Mouse (Mus musculus): ENCODE measurements around the gene Taf1b. TPM values are rescaled to one million over a fixed set of nuclear protein-coding genes. Genes with fewer than 3 reads are reported as not detected.
"Not testable (repeated sequence)": the region's sequence is repeated elsewhere in the genome, so short reads cannot be mapped to it uniquely, and the experiment has no call there.

The Taf1b gene
- polyA plus RNA-seq, 1 experiment from 2014 or later = 39.4 TPM

GRCm38 (mm10) chr12:24492507-24492906 is 5.7 kb upstream of the Taf1b start:
- not testable (repeated sequence) for H3K9me3 ChIP-seq (ENCODE audit: control insufficient read depth, low read length); H3K27ac ChIP-seq; H3K4me1 ChIP-seq (replicated peaks; ENCODE audit: control insufficient read depth, insufficient read depth, low read length); H3K27me3 ChIP-seq (ENCODE audit: control insufficient read depth, insufficient read depth, low read length); H3K4me2 ChIP-seq (replicated peaks); H3K36me3 ChIP-seq (replicated peaks; ENCODE audit: control insufficient read depth, insufficient read depth); H3K9ac ChIP-seq; H3K4me3 ChIP-seq (replicated peaks; ENCODE audit: low read length); DNase-seq (ENCODE audit: low spot score); ATAC-seq (ENCODE audit: low FRiP score)
- whole genome bisulfite sequencing = 83% methylated on average over 3 of the region's 3 CpGs

DNA sequence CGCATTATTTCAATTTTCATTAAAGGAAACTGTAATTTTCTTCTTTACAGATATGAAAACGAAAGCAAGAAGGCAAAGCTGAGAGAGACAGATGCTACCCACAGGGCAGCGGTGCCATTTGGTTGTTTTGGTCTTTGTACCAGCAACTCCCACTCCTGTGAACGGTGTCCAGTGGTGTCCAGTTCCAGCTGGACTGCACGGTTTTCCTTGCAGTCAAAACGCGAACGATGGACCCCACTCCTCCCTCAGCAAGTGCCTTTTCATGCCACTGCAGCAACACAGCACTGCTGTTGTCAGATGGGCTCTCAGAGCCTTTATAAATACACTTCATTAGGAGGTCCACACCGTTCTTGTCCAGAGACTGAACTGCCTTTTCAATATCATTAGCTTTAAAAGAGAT is 5.1 kb upstream of the Taf1b start:
- H3K9me3 ChIP-seq (ENCODE audit: control insufficient read depth, low read length) = no peaks in the 10 kb centered on the region
- no peaks in the 10 kb centered on the region for H3K27me3 ChIP-seq (ENCODE audit: control insufficient read depth, insufficient read depth, low read length)
- no peak for DNase-seq (ENCODE audit: low spot score)
- H3K27ac ChIP-seq = no peak overlapping the region
- H3K36me3 ChIP-seq (replicated peaks; ENCODE audit: control insufficient read depth, insufficient read depth) = no peaks in the 10 kb centered on the region
- H3K4me1 ChIP-seq (replicated peaks; ENCODE audit: control insufficient read depth, insufficient read depth, low read length) = no peaks in the 10 kb centered on the region
- H3K9ac ChIP-seq = no peak overlapping the region
- WGBS = 73% methylated on average over 9 of the region's 9 CpGs
- H3K4me3 ChIP-seq (replicated peaks; ENCODE audit: low read length) = no peak overlapping the region
- H3K4me2 ChIP-seq (replicated peaks) = peak overlapping the region; percentile 27; the same call in 1 of the 2 replicates
- no peak for ATAC-seq (ENCODE audit: low FRiP score)

DNA sequence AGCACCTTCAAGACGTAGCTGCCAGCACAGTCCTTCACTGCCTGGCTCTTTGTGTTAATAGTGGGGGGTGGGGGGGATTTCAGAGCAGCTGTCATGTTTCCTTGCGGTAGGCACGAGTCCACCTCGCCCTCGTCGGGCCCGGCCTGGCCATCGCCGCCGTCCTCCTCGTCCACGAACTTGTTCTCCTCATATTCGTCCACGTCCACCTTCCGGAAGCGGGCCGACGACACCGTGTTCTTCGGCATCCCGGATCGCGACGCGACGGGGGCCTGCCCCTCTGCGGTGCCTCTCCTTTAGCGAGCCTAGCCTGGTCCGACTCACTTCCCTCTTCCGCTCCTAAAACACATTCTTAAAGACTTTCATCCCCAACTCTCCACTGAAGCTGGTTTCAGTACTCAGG is 4.7 kb upstream of the Taf1b start:
- H3K36me3 ChIP-seq (replicated peaks; ENCODE audit: control insufficient read depth, insufficient read depth) = no peaks in the 10 kb centered on the region
- no peak overlapping the region for H3K9ac ChIP-seq
- no peaks in the 10 kb centered on the region for H3K9me3 ChIP-seq (ENCODE audit: control insufficient read depth, low read length)
- WGBS = 64% methylated on average over 30 of the region's 30 CpGs
- no peaks in the 10 kb centered on the region for H3K4me1 ChIP-seq (replicated peaks; ENCODE audit: control insufficient read depth, insufficient read depth, low read length)
- ATAC-seq (ENCODE audit: low FRiP score) (no peak), DNase-seq (ENCODE audit: low spot score) (no peak)
- H3K27ac ChIP-seq = no peak overlapping the region
- peak overlapping the region; percentile 27; the same call in 1 of the 2 replicates for H3K4me2 ChIP-seq (replicated peaks)
- no peaks in the 10 kb centered on the region for H3K27me3 ChIP-seq (ENCODE audit: control insufficient read depth, insufficient read depth, low read length)
- no peak overlapping the region for H3K4me3 ChIP-seq (replicated peaks; ENCODE audit: low read length)

DNA sequence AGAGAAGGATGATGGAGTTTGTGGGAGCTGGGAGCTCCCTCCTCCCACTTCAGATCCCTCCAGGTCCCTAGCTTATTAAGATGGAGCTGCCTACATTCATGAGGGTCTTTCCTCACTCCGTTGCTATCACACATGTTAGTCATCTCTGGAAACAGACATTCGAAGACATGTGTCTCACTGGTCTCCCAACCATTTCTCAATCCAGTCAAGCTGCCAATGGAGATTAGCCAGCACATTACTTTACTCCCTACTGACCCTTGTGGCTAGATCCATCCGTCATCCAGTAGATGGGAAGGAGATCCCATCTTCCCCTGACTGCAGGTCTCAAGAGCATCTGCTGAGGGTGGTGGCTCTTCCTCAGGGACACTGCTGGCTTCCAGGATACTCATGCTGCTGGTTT is 3.4 kb upstream of the Taf1b start:
- H3K27ac ChIP-seq; H3K36me3 ChIP-seq (replicated peaks; ENCODE audit: control insufficient read depth, insufficient read depth); H3K4me3 ChIP-seq (replicated peaks; ENCODE audit: low read length); H3K4me1 ChIP-seq (replicated peaks; ENCODE audit: control insufficient read depth, insufficient read depth, low read length); DNase-seq (ENCODE audit: low spot score); ATAC-seq (ENCODE audit: low FRiP score); H3K9me3 ChIP-seq (ENCODE audit: control insufficient read depth, low read length); H3K4me2 ChIP-seq (replicated peaks); H3K27me3 ChIP-seq (ENCODE audit: control insufficient read depth, insufficient read depth, low read length); H3K9ac ChIP-seq: not testable (repeated sequence)
- WGBS = 92% methylated on average over 2 of the region's 3 CpGs

DNA sequence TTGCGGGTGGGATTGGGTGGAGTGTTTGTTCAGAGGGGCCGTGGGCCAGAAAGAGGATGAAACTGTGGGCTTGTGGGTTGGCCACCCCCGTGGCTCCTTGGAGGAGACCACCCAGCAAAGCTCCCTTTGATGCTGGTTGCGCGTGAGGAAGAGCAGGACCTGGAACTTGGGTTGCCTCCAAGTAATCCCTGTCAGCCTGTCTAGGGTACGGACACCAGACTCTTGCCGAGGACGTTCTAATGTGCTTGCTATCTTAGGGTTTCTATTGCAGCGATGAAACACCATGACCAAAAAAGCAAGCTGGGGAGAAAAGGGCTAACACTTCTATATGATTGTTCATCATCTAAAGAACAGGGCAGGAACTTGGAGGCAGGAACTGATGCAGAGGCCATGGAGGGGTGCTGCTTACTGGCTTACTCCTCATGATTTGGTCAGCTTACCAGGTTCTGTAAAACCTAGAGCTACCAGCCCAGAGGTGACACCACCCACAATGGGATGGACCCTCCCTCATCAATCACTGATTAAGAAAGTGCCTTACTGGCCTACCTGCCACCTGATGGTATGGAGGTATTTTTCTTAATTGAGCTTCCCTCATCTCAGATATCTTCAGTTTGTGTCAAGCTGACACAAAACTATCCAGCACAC is 804 bp downstream of the Taf1b start:
- H3K27ac ChIP-seq = peak overlapping the region; percentile 66; the same call in 1 of the 2 replicates
- H3K4me2 ChIP-seq (replicated peaks) = peak overlapping the region; percentile 57
- not testable (repeated sequence) for H3K27me3 ChIP-seq (ENCODE audit: control insufficient read depth, insufficient read depth, low read length); DNase-seq (ENCODE audit: low spot score); H3K36me3 ChIP-seq (replicated peaks; ENCODE audit: control insufficient read depth, insufficient read depth); H3K4me1 ChIP-seq (replicated peaks; ENCODE audit: control insufficient read depth, insufficient read depth, low read length); H3K9me3 ChIP-seq (ENCODE audit: control insufficient read depth, low read length)
- peak overlapping the region; percentile 84 for H3K9ac ChIP-seq
- peak; percentile 40; the same call in 1 of the 2 replicates for ATAC-seq (ENCODE audit: low FRiP score)
- peak overlapping the region; percentile 67 for H3K4me3 ChIP-seq (replicated peaks; ENCODE audit: low read length)
- WGBS = 4% methylated on average over 9 of the region's 9 CpGs

GRCm38 (mm10) chr12:24517118-24517517 is 19.0 kb downstream of the Taf1b start:
- Histone ChIP-seq H3K27me3 (ENCODE audit: control insufficient read depth, insufficient read depth, low read length) (no peaks in the 10 kb centered on the region), H3K4me3 (replicated peaks; ENCODE audit: low read length) (no peak overlapping the region), H3K4me2 (replicated peaks) (no peak overlapping the region), H3K27ac (no peak overlapping the region), H3K4me1 (replicated peaks; ENCODE audit: control insufficient read depth, insufficient read depth, low read length) (no peaks in the 10 kb centered on the region), H3K36me3 (replicated peaks; ENCODE audit: control insufficient read depth, insufficient read depth) (peaks cover 81% of the 10 kb centered on the region), H3K9me3 (ENCODE audit: control insufficient read depth, low read length) (no peaks in the 10 kb centered on the region), H3K9ac (no peak overlapping the region)
- DNase-seq (ENCODE audit: low spot score) (no peak), ATAC-seq (ENCODE audit: low FRiP score) (no peak)
- 90% methylated on average over 8 of the region's 8 CpGs for WGBS

- 69% methylated on average over 3 of the region's 3 CpGs for WGBS
- DNase-seq (ENCODE audit: low spot score) (no peak), ATAC-seq (ENCODE audit: low FRiP score) (no peak)
- H3K4me2 ChIP-seq (replicated peaks) = no peak overlapping the region
- H3K9me3 ChIP-seq (ENCODE audit: control insufficient read depth, low read length) = no peaks in the 10 kb centered on the region
- no peaks in the 10 kb centered on the region for H3K27me3 ChIP-seq (ENCODE audit: control insufficient read depth, insufficient read depth, low read length)
- H3K36me3 ChIP-seq (replicated peaks; ENCODE audit: control insufficient read depth, insufficient read depth) = peaks cover 65% of the 10 kb centered on the region
- no peak overlapping the region for H3K27ac ChIP-seq
- no peaks in the 10 kb centered on the region for H3K4me1 ChIP-seq (replicated peaks; ENCODE audit: control insufficient read depth, insufficient read depth, low read length)
- no peak overlapping the region for H3K4me3 ChIP-seq (replicated peaks; ENCODE audit: low read length)
- H3K9ac ChIP-seq = no peak overlapping the region
Observed at GRCm38 (mm10) chr12:24521076-24521475, 22.9 kb downstream of the Taf1b start.

GRCm38 (mm10) chr12:24525065-24525464 is 26.9 kb downstream of the Taf1b start:
- H3K4me3 ChIP-seq (replicated peaks; ENCODE audit: low read length); ATAC-seq (ENCODE audit: low FRiP score); H3K9ac ChIP-seq; H3K4me1 ChIP-seq (replicated peaks; ENCODE audit: control insufficient read depth, insufficient read depth, low read length); H3K27me3 ChIP-seq (ENCODE audit: control insufficient read depth, insufficient read depth, low read length); H3K27ac ChIP-seq; DNase-seq (ENCODE audit: low spot score); H3K9me3 ChIP-seq (ENCODE audit: control insufficient read depth, low read length); H3K4me2 ChIP-seq (replicated peaks): not testable (repeated sequence)
- H3K36me3 ChIP-seq (replicated peaks; ENCODE audit: control insufficient read depth, insufficient read depth) = peaks cover 31% of the 10 kb centered on the region
- WGBS = 91% methylated on average over 7 of the region's 7 CpGs

- no peak overlapping the region for H3K4me2 ChIP-seq (replicated peaks)
- ATAC-seq (ENCODE audit: low FRiP score) = no peak
- no peak for DNase-seq (ENCODE audit: low spot score)
- H3K4me1 ChIP-seq (replicated peaks; ENCODE audit: control insufficient read depth, insufficient read depth, low read length) = no peaks in the 10 kb centered on the region
- no peak overlapping the region for H3K9ac ChIP-seq
- WGBS = 66% methylated on average over 5 of the region's 5 CpGs
- no peak overlapping the region for H3K27ac ChIP-seq
- H3K9me3 ChIP-seq (ENCODE audit: control insufficient read depth, low read length) = no peaks in the 10 kb centered on the region
- 0 out of 2 replicates have a peak, but pooled peaks cover 20% of the 10 kb centered on the region for H3K36me3 ChIP-seq (replicated peaks; ENCODE audit: control insufficient read depth, insufficient read depth)
- H3K27me3 ChIP-seq (ENCODE audit: control insufficient read depth, insufficient read depth, low read length) = no peaks in the 10 kb centered on the region
- H3K4me3 ChIP-seq (replicated peaks; ENCODE audit: low read length) = no peak overlapping the region
Observed at GRCm38 (mm10) chr12:24536390-24536789, 38.2 kb downstream of the Taf1b start.

DNA sequence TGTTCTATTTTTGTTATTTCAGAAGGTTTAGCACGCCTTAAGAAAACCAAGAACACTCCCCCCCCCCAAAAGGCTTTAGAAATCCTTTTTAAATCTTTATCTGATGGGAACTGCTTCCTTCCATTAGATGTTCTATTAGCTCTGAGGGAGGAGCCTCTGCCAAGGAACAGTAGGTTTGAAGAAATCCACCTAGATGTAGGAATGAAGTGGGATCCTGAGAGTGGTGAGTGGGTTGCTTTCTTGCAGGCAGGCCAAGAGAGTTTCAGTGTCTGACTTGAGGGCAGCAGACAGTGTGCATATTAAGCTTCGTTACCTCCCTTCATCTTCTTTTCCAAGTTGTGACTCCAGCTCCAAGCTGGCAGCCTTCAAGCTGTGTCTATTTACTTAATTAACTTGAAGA is 39.0 kb downstream of the Taf1b start:
- Histone ChIP-seq H3K4me1 (replicated peaks; ENCODE audit: control insufficient read depth, insufficient read depth, low read length) (no peaks in the 10 kb centered on the region), H3K9me3 (ENCODE audit: control insufficient read depth, low read length) (no peaks in the 10 kb centered on the region), H3K4me2 (replicated peaks) (no peak overlapping the region), H3K4me3 (replicated peaks; ENCODE audit: low read length) (no peak overlapping the region), H3K27ac (no peak overlapping the region), H3K9ac (no peak overlapping the region), H3K27me3 (ENCODE audit: control insufficient read depth, insufficient read depth, low read length) (no peaks in the 10 kb centered on the region), H3K36me3 (replicated peaks; ENCODE audit: control insufficient read depth, insufficient read depth) (0 out of 2 replicates have a peak, but pooled peaks cover 14% of the 10 kb centered on the region)
- ATAC-seq (ENCODE audit: low FRiP score) (no peak), DNase-seq (ENCODE audit: low spot score) (no peak)
- WGBS = 65% methylated on average over 2 of the region's 2 CpGs
